Mouse (Mus musculus) lung, adult 2 months (tissue): ENCODE measurements around the gene Col8a2. TPM values are rescaled to one million over a fixed set of nuclear protein-coding genes. Genes with fewer than 3 reads are reported as not detected.
A peak's percentile ranks its signal among the peaks of the same experiment; 100 is the strongest.

Source experiments
- DNase-seq: peaks from one replicate; pipeline ENCODE4 v3.0.0; 2022
- H3K4me1 ChIP-seq: fragments of 200-500 bp; 2 replicates; pipeline ENCODE4 v1.6.1; 2011; ENCODE audit warnings: low read length; ENCODE audit not compliant: control insufficient read depth, insufficient read depth
- H3K4me3 ChIP-seq: fragments of 200-500 bp; replicated peaks from 2 replicates; pipeline ENCODE3; 2011; ENCODE audit warnings: low read depth, mild to moderate bottlenecking, control low read depth, low read length; ENCODE audit errors: extremely low read depth
- CTCF ChIP-seq: fragments of 200-500 bp; IDR thresholded peaks from 2 replicates; pipeline ENCODE4 v1.5.1; 2011; ENCODE audit warnings: mild to moderate bottlenecking, low read length, control low read depth; ENCODE audit not compliant: insufficient read depth
- POLR2A ChIP-seq: fragments of 200-500 bp; IDR thresholded peaks from 2 replicates; pipeline ENCODE4 v1.6.1; 2011; ENCODE audit warnings: low read depth, mild to moderate bottlenecking, control low read depth, low read length, borderline replicate concordance; ENCODE audit errors: extremely low read depth
- WGBS: fragments of 180-500 bp; shearing (Covaris S2); methylation state at CpG from one replicate; pipeline ENCODE4 v1.1.7; 2018; 5-methylcytosine and 5-hydroxymethylcytosine counted together
- polyA plus RNA-seq: library from polyadenylated mRNA; depleted of rRNA; stranded (reverse); fragments of >200 nt; gene quantifications from 2 replicates; pipeline ENCODE4 v1.2.3, GENCODE M21; 2012; rRNA removed

The Col8a2 gene
- polyA plus RNA-seq = 3.5 and 4.4 TPM in 2 replicates

- Histone ChIP-seq H3K4me1 (peaks cover 3% of the 10 kb centered on the region; the same call in 1 of the 2 replicates), H3K4me3 (peak within 1 kb of the TSS; percentile 12)
- no peak for TF ChIP-seq POLR2A
- no peak for TF ChIP-seq CTCF
- no peak for DNase-seq
- WGBS = 3% methylated on average over 42 of the region's 42 CpGs
Observed at GRCm38 (mm10) chr4:126286492-126286891, at the start of gene Col8a2. Col8a2 (plus strand) TSS chr4:126286793.

- DNase-seq = no peak
- Histone ChIP-seq H3K4me1 (peaks cover 23% of the 10 kb centered on the region), H3K4me3 (no peak overlapping the region)
- 31% methylated on average over 5 of the region's 5 CpGs for WGBS
- TF ChIP-seq POLR2A (no peak), CTCF (no peak)
Observed at GRCm38 (mm10) chr4:126237721-126238242, 48.8 kb upstream of the Col8a2 start.

- WGBS = 82% methylated on average over 13 of the region's 13 CpGs
- Histone ChIP-seq H3K4me3 (no peak overlapping the region), H3K4me1 (peaks cover 18% of the 10 kb centered on the region)
- TF ChIP-seq CTCF (no peak), POLR2A (no peak)
- no peak for DNase-seq
Observed at GRCm38 (mm10) chr4:126239862-126240475, 46.6 kb upstream of the Col8a2 start.

- Histone ChIP-seq H3K4me3 (no peak overlapping the region), H3K4me1 (peaks cover 19% of the 10 kb centered on the region)
- 45% methylated on average over 9 of the region's 9 CpGs for WGBS
- TF ChIP-seq CTCF (no peak), POLR2A (no peak)
- peak; percentile 4 for DNase-seq
Observed at GRCm38 (mm10) chr4:126241956-126242355, 44.6 kb upstream of the Col8a2 start.

- Histone ChIP-seq H3K4me1 (peaks cover 16% of the 10 kb centered on the region), H3K4me3 (no peak overlapping the region)
- TF ChIP-seq CTCF (no peak), POLR2A (no peak)
- no peak for DNase-seq
- 80% methylated on average over 6 of the region's 6 CpGs for WGBS
Observed at GRCm38 (mm10) chr4:126242510-126242909, 44.1 kb upstream of the Col8a2 start.

GRCm38 (mm10) chr4:126246202-126246889 lies 40.2 kb upstream of the Col8a2 start:
- no peak for DNase-seq
- no peak overlapping the region for H3K4me3 ChIP-seq
- peaks cover 22% of the 10 kb centered on the region for H3K4me1 ChIP-seq
- 63% methylated on average over 13 of the region's 13 CpGs for WGBS
- no peak for TF ChIP-seq CTCF
- no peak for TF ChIP-seq POLR2A

- WGBS = 35% methylated on average over 11 of the region's 11 CpGs
- no peak for DNase-seq
- TF ChIP-seq POLR2A (no peak), CTCF (no peak)
Observed at GRCm38 (mm10) chr4:126248261-126248868, 38.2 kb upstream of the Col8a2 start.

GRCm38 (mm10) chr4:126250659-126251058 lies 35.9 kb upstream of the Col8a2 start:
- no peak for TF ChIP-seq POLR2A
- TF ChIP-seq CTCF = no peak
- no peak for DNase-seq
- 48% methylated on average over 4 of the region's 4 CpGs for WGBS
- Histone ChIP-seq H3K4me3 (no peak overlapping the region), H3K4me1 (peaks cover 38% of the 10 kb centered on the region)

More at GRCm38 (mm10) chr4:126248261-126248868, 38.2 kb upstream of the Col8a2 start:
- Histone ChIP-seq H3K4me3 (no peak overlapping the region), H3K4me1 (peaks cover 30% of the 10 kb centered on the region)

- DNase-seq = no peak
- 38% methylated on average over 11 of the region's 11 CpGs for WGBS
- H3K4me1 ChIP-seq = peaks cover 35% of the 10 kb centered on the region
- H3K4me3 ChIP-seq = peak overlapping the region; percentile 45
- no peak for TF ChIP-seq CTCF
- peak; percentile 46; the same call in 1 of the 2 replicates for TF ChIP-seq POLR2A
Observed at GRCm38 (mm10) chr4:126251655-126252254, 34.8 kb upstream of the Col8a2 start.

- WGBS = 71% methylated on average over 17 of the region's 17 CpGs
- Histone ChIP-seq H3K4me3 (no peak overlapping the region), H3K4me1 (peaks cover 39% of the 10 kb centered on the region)
- no peak for DNase-seq
- TF ChIP-seq POLR2A (no peak), CTCF (no peak)
Observed at GRCm38 (mm10) chr4:126252411-126253237, 34.0 kb upstream of the Col8a2 start.
